In genomic region chr10:31609066-31609961, GRCm38 (mm10) we compare ENCODE assay signal across 7 mouse cellular contexts. TPM values are rescaled to one million over a fixed set of nuclear protein-coding genes. Genes with fewer than 3 reads are reported as not detected.
A peak's percentile ranks its signal among the peaks of the same experiment; 100 is the strongest.
DNase-seq lines count a peak whose midpoint lies in the region; ATAC-seq and TF ChIP-seq lines count a peak whose summit lies in the region.

TSS of gene Rnf217 (minus strand) at chr10:31609184.

- peak; percentile 34 for DNase-seq in heart, adult 8-10 months (ENCODE audit: low spot score)
- peak; percentile 24 to 43 for DNase-seq in kidney, adult 8-10 months
- peak; percentile 97 for DNase-seq in midbrain, embryonic 11.5 days (ENCODE audit: low spot score, missing footprints)
- DNase-seq in skeletal muscle tissue, adult 2 months (ENCODE audit: low read depth, low spot score) = peak; percentile 37

- WGBS in embryonic facial prominence, embryonic 12.5 days = under 1% methylated on average over 83 of the region's 106 CpGs
- WGBS in limb, embryonic 12.5 days = under 1% methylated on average over 87 of the region's 106 CpGs
- under 1% methylated on average over 94 of the region's 106 CpGs for WGBS in midbrain, embryonic 11.5 days

- no peak for TF ChIP-seq CTCF in bone marrow macrophage, adult 2 months (IDR thresholded peaks at IDR 0.05; ENCODE audit: low read depth, low read length)

- H3K27ac ChIP-seq in bone marrow macrophage, adult 2 months (ENCODE audit: insufficient read depth, low read depth, low read length) = no peak within 1 kb of the TSS
- H3K27ac ChIP-seq in embryonic facial prominence, embryonic 12.5 days = peak within 1 kb of the TSS; percentile 76
- H3K27ac ChIP-seq in limb, embryonic 12.5 days = peak within 1 kb of the TSS; percentile 84
- 0 out of 2 replicates have a peak within 1 kb of the TSS, but pooled peaks have one; percentile 9 for H3K27ac ChIP-seq in midbrain, embryonic 11.5 days (ENCODE audit: low read depth, low read length)

- peak within 1 kb of the TSS; percentile 98 for H3K9ac ChIP-seq in embryonic facial prominence, embryonic 12.5 days
- H3K9ac ChIP-seq in limb, embryonic 12.5 days (replicated peaks) = peak within 1 kb of the TSS; percentile 98
- H3K9ac ChIP-seq in midbrain, embryonic 11.5 days (ENCODE audit: low read length) = peak within 1 kb of the TSS; percentile 94

- peak; percentile 73 for ATAC-seq in embryonic facial prominence, embryonic 12.5 days (ENCODE audit: insufficient number of reproducible peaks, insufficient read depth, low FRiP score, low TSS enrichment)
- ATAC-seq in limb, embryonic 12.5 days (ENCODE audit: insufficient number of reproducible peaks, insufficient read depth, low FRiP score, low TSS enrichment, low read depth) = peak; percentile 72
- ATAC-seq in midbrain, embryonic 11.5 days (ENCODE audit: low FRiP score) = peak; percentile 89

- no peaks in the 10 kb centered on the region for H3K36me3 ChIP-seq in embryonic facial prominence, embryonic 12.5 days
- H3K36me3 ChIP-seq in limb, embryonic 12.5 days = no peaks in the 10 kb centered on the region
- no peaks in the 10 kb centered on the region for H3K36me3 ChIP-seq in midbrain, embryonic 11.5 days (ENCODE audit: control insufficient read depth, insufficient read depth, low read length)

- 0 out of 2 replicates have a peak, but pooled peaks cover 2% of the 10 kb centered on the region for H3K4me1 ChIP-seq in bone marrow macrophage, adult 2 months (ENCODE audit: control insufficient read depth, insufficient read depth, low read length)
- peaks cover 8% of the 10 kb centered on the region for H3K4me1 ChIP-seq in embryonic facial prominence, embryonic 12.5 days
- peaks cover 27% of the 10 kb centered on the region for H3K4me1 ChIP-seq in limb, embryonic 12.5 days (replicated peaks)
- peaks cover 17% of the 10 kb centered on the region for H3K4me1 ChIP-seq in midbrain, embryonic 11.5 days (ENCODE audit: control insufficient read depth, insufficient read depth, low read length)

- H3K4me3 ChIP-seq in bone marrow macrophage, adult 2 months (ENCODE audit: insufficient read depth, low read length) = peak within 1 kb of the TSS; percentile 65
- peak within 1 kb of the TSS; percentile 72 for H3K4me3 ChIP-seq in embryonic facial prominence, embryonic 12.5 days
- peak within 1 kb of the TSS; percentile 88 for H3K4me3 ChIP-seq in limb, embryonic 12.5 days (replicated peaks)
- H3K4me3 ChIP-seq in midbrain, embryonic 11.5 days (ENCODE audit: low read depth, low read length) = peak within 1 kb of the TSS; percentile 76

- no peaks in the 10 kb centered on the region for H3K9me3 ChIP-seq in embryonic facial prominence, embryonic 12.5 days
- no peaks in the 10 kb centered on the region for H3K9me3 ChIP-seq in limb, embryonic 12.5 days
- H3K9me3 ChIP-seq in midbrain, embryonic 11.5 days (ENCODE audit: control insufficient read depth, low read length) = no peaks in the 10 kb centered on the region

- TF ChIP-seq POLR2A in bone marrow macrophage, adult 2 months (IDR thresholded peaks at IDR 0.05; ENCODE audit: borderline replicate concordance, low read depth, low read length) = no peak

- H3K27me3 ChIP-seq in embryonic facial prominence, embryonic 12.5 days = no peaks in the 10 kb centered on the region
- H3K27me3 ChIP-seq in limb, embryonic 12.5 days = no peaks in the 10 kb centered on the region
- no peaks in the 10 kb centered on the region for H3K27me3 ChIP-seq in midbrain, embryonic 11.5 days (ENCODE audit: control insufficient read depth, insufficient read depth, low read length)

- H3K4me2 ChIP-seq in embryonic facial prominence, embryonic 12.5 days (replicated peaks) = peak within 1 kb of the TSS; percentile 70
- H3K4me2 ChIP-seq in limb, embryonic 12.5 days = peak within 1 kb of the TSS; percentile 74
- H3K4me2 ChIP-seq in midbrain, embryonic 11.5 days = peak within 1 kb of the TSS; percentile 79

RNA-seq across cellular contexts. Expression of gene Rnf217, which starts in this region (rescaled TPM):
- polyA plus RNA-seq in bone marrow macrophage, adult 2 months (2012; ENCODE audit: insufficient read depth, insufficient read length, missing spikeins) = 2.9 and 3.1 TPM in 2 replicates
- 2.2 and 2.3 TPM in 2 replicates for polyA plus RNA-seq in embryonic facial prominence, embryonic 12.5 days (2016; fragmentation: Nextera tagmentation; extraction: Ambion mirVana)
- total RNA-seq in heart, adult 8-10 months (2022) = 1 to 10 TPM; 3.7 to 4.5 (median 4.0) TPM
- 2.1 and 2.2 TPM in 2 replicates for polyA plus RNA-seq in limb, embryonic 12.5 days (2016; fragmentation: Nextera tagmentation; extraction: Ambion mirVana)
- 1.4 TPM in 2 replicates for polyA plus RNA-seq in midbrain, embryonic 11.5 days (2014; fragmentation: Nextera tagmentation; extraction: Ambion mirVana)

Comparison
In these comparisons a context has a peak if more than half of its experiments do, and no peak if none do; other contexts are left out.
1. DNase-seq: peak in every context shown above with its lines; median percentile 97 in midbrain, embryonic 11.5 days; 37 in skeletal muscle tissue, adult 2 months; 34 in heart, adult 8-10 months; 34 in kidney, adult 8-10 months.